Mouse (Mus musculus): Measurements from ENCODE around the gene Mynn. TPM values are rescaled to one million over a fixed set of nuclear protein-coding genes. Genes with fewer than 3 reads are reported as not detected.

Gene Mynn
- polyA plus RNA-seq, 1 experiment: 0.17 TPM

DNA sequence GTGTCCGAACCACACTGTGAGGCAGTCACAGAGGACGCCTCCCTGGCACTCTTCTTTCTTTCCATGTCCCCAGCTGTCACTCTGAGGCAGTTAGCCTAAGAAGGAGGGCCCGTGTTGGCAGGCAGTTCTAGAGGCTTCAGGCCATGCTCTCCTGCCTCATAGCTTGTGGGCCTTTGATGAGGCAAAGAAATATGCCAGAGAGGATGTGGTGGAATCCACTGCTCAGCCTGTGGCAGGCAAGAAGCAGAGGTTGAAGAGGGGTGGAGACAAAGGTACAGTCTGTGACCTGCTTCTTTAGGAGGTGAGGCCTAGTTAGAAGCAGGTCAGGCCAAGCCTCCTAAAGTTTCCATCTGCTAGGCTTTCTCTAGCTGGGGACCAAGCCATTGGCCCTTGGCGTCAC, 9.1 kb downstream of the Mynn start:
- Histone ChIP-seq H3K27me3 (ENCODE audit: control insufficient read depth) (no peaks in the 10 kb centered on the region), H3K4me1 (ENCODE audit: control insufficient read depth) (peaks cover 12% of the 10 kb centered on the region), H3K4me3 (replicated peaks) (no peak overlapping the region), H3K36me3 (ENCODE audit: control insufficient read depth) (peaks cover 92% of the 10 kb centered on the region), H3K9me3 (ENCODE audit: control insufficient read depth, low read length) (no peaks in the 10 kb centered on the region)
- TF ChIP-seq GATA1 (IDR thresholded peaks at IDR 0.05; ENCODE audit: low read length) (no peak), TAL1 (IDR thresholded peaks at IDR 0.05; ENCODE audit: low read length) (no peak)

DNA sequence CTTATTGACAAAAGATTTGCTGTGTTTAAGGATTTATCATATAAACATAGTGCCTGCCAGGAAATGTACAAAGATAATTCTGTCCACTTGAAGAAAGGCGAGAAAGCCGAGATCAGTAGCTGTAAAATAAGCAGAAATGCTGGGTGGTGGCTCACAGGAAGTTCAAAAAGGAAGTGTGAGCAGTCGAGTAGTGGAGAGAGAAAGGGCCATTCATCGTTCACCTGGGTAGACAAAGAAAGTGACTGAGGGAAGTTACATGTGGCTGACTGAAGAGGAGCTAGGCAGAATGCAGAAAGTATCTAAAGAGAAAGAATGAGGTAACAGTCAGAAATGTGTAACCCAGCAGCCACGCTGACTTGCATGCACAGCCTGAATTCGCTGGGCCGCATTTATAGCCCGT, 18.3 kb downstream of the Mynn start:
- Histone ChIP-seq H3K4me1 (ENCODE audit: control insufficient read depth) (no peaks in the 10 kb centered on the region), H3K36me3 (ENCODE audit: control insufficient read depth) (peaks cover 60% of the 10 kb centered on the region), H3K9me3 (ENCODE audit: control insufficient read depth, low read length) (no peaks in the 10 kb centered on the region), H3K4me3 (replicated peaks) (no peak overlapping the region), H3K27me3 (ENCODE audit: control insufficient read depth) (no peaks in the 10 kb centered on the region)
- TF ChIP-seq TAL1 (IDR thresholded peaks at IDR 0.05; ENCODE audit: low read length) (no peak), GATA1 (IDR thresholded peaks at IDR 0.05; ENCODE audit: low read length) (no peak)

DNA sequence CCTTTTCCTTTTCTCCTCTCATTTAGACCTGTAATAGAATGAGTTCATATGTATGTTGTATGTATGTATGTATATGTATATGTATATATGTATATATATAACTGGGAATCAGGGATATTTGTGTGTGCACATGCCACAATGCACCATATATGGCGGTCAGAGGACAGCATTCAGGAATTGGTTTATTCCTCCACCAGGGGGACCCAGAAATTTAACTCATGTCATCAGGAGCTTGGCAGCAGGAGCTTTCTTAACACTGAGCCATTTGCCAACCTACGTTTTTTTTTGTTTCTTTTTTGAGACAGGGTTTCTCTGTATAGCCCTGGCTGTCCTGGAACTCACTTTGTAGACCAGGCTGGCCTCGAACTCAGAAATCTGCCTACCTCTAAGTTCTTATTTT, 31.8 kb downstream of the Mynn start:
- Histone ChIP-seq H3K27me3 (ENCODE audit: control insufficient read depth) (no peaks in the 10 kb centered on the region), H3K4me1 (ENCODE audit: control insufficient read depth) (no peaks in the 10 kb centered on the region), H3K4me3 (replicated peaks) (no peak overlapping the region), H3K9me3 (ENCODE audit: control insufficient read depth, low read length) (0 out of 2 replicates have a peak, but pooled peaks cover 3% of the 10 kb centered on the region), H3K36me3 (ENCODE audit: control insufficient read depth) (no peaks in the 10 kb centered on the region)
- TF ChIP-seq TAL1 (IDR thresholded peaks at IDR 0.05; ENCODE audit: low read length) (no peak), GATA1 (IDR thresholded peaks at IDR 0.05; ENCODE audit: low read length) (no peak)

DNA sequence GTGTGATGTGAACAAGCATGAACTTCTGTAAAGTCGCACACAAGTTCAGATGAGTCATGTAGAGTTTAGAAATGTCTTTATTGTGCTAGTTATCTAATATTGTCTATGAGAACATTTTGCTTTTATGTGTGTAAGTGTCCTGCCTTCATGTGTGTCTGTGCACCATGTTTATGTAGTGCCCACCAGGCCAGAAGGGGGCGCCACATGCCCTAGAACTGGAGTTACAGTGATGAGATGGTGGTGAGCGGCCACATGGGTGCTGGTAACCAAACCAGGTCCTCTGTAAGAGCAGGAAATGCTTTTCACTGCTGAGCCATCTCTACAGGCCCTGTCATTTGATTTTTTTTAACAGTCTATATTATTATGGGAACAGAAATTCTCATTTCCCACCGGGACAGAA, 33.8 kb downstream of the Mynn start:
- 0 out of 2 replicates have a peak, but pooled peaks cover 3% of the 10 kb centered on the region for H3K9me3 ChIP-seq (ENCODE audit: control insufficient read depth, low read length)
- no peaks in the 10 kb centered on the region for H3K4me1 ChIP-seq (ENCODE audit: control insufficient read depth)
- TF ChIP-seq GATA1 (IDR thresholded peaks at IDR 0.05; ENCODE audit: low read length) (no peak), TAL1 (IDR thresholded peaks at IDR 0.05; ENCODE audit: low read length) (no peak)
- H3K4me3 ChIP-seq (replicated peaks): no peak overlapping the region
- H3K36me3 ChIP-seq (ENCODE audit: control insufficient read depth): no peaks in the 10 kb centered on the region
- no peaks in the 10 kb centered on the region for H3K27me3 ChIP-seq (ENCODE audit: control insufficient read depth)

DNA sequence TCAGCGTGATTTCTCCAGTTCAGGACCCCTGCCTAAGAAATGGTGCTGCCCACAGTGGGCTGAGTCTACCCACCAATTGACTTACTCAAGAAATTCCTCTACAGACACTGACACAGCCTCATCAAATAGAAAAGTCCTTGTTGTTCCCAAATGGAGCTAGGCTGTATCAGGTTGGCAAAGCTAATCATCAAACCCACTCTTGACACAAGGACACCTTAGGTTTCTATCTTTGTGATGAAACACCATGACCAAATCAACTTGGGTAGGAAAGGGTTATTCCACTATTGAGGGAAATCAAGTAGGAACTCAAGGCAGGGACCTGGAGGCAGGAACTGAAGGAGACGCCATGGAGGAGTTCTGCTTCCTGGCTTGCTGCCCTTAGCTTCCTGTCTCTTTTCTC, 42.3 kb downstream of the Mynn start, which contains the start of gene Lrriq4:
Gene Lrriq4, plus strand, starts transcription at position 301 of the 400 bp plus-strand sequence.
- H3K27me3 ChIP-seq (ENCODE audit: control insufficient read depth): peaks cover 23% of the 10 kb centered on the region
- no peaks in the 10 kb centered on the region for H3K9me3 ChIP-seq (ENCODE audit: control insufficient read depth, low read length)
- no peaks in the 10 kb centered on the region for H3K4me1 ChIP-seq (ENCODE audit: control insufficient read depth)
- H3K4me3 ChIP-seq (replicated peaks): no peak within 1 kb of the TSS
- TF ChIP-seq GATA1 (IDR thresholded peaks at IDR 0.05; ENCODE audit: low read length) (no peak), TAL1 (IDR thresholded peaks at IDR 0.05; ENCODE audit: low read length) (no peak)
- no peaks in the 10 kb centered on the region for H3K36me3 ChIP-seq (ENCODE audit: control insufficient read depth)

DNA sequence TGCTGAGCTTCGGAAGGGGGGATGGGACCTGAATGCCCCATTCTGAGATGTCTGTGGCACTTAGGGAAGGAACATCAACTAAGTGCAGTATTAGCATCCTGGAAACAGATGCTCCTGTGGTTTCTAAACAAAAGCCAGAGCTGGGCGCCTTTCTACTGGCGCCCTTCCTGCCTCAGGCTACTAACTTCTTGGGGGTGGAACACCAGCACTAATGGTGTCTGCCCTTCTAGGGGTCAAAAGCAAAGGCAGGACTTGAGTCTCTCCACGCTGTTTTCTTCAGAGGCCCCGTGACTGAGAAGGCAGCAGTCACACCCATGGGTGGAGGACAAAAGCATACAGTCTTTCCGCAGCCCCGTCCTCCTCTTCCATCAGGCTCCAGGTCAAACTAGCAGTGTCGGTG, 44.9 kb downstream of the Mynn start:
- Histone ChIP-seq H3K4me1 (ENCODE audit: control insufficient read depth) (no peaks in the 10 kb centered on the region), H3K4me3 (replicated peaks) (no peak overlapping the region), H3K27me3 (ENCODE audit: control insufficient read depth) (peaks cover 48% of the 10 kb centered on the region), H3K36me3 (ENCODE audit: control insufficient read depth) (no peaks in the 10 kb centered on the region), H3K9me3 (ENCODE audit: control insufficient read depth, low read length) (no peaks in the 10 kb centered on the region; the same call in 1 of the 2 replicates)
- TF ChIP-seq GATA1 (IDR thresholded peaks at IDR 0.05; ENCODE audit: low read length) (no peak), TAL1 (IDR thresholded peaks at IDR 0.05; ENCODE audit: low read length) (no peak)

DNA sequence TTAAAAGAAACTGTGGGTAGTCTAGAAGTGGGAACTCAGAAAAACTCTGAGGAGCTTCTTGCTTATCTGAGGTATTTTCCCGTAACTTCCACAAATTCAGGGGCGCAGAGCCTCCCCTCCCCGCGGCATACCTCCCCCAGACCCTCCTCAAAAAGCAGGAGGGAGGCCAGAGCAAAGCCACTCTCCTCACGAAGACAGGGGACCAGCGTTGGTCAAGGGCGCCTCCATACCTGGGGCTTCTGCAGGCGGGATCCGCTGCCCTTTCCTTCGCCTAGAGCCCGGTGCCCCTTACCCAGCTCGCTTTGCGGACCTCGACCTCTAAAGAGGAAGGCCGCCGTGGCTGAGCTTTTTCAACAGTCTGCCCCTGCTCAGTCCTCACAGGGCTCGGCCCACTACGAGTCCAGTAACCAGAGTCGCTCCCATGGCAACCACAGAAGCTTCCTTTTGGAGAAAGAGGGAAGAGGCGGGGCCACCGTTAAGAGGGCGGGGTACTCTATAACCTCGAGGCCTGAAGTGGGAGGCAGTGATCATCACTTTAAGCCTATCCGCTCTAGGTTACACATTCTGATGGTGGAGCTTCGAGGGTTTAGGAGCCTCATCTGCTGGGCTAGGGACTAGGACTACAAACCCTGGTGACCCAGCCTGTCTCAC, 45.7 kb downstream of the Mynn start, which contains the start of gene Lrrc34:
Gene Lrrc34, minus strand, starts transcription at position 430 of the 651 bp plus-strand sequence.
- H3K4me3 ChIP-seq (replicated peaks): no peak within 1 kb of the TSS
- H3K9me3 ChIP-seq (ENCODE audit: control insufficient read depth, low read length): no peaks in the 10 kb centered on the region; the same call in 1 of the 2 replicates
- H3K36me3 ChIP-seq (ENCODE audit: control insufficient read depth): no peaks in the 10 kb centered on the region
- no peaks in the 10 kb centered on the region for H3K4me1 ChIP-seq (ENCODE audit: control insufficient read depth)
- TF ChIP-seq TAL1 (IDR thresholded peaks at IDR 0.05; ENCODE audit: low read length) (no peak), GATA1 (IDR thresholded peaks at IDR 0.05; ENCODE audit: low read length) (no peak)
- peaks cover 53% of the 10 kb centered on the region for H3K27me3 ChIP-seq (ENCODE audit: control insufficient read depth)

DNA sequence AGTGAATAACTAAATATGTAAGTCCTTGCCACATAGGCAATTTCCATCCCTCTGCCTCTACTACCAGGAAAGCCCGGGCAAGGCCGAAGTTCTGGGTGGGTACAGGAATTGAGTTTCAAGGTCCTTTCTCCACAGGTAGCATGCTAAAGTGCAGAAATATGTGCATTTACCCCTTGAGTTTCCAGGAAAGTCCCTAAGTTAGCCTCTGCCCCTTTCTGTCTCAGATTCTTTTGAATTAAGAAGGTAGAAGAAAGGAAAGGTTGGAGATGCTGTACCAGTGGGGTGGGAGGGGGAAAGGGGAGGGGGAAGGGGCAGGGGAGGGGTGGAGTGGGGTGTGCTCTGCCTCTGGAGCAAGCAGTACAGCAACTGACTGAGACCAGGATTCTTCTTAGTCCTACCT, 46.6 kb downstream of the Mynn start:
- Histone ChIP-seq H3K4me1 (ENCODE audit: control insufficient read depth) (no peaks in the 10 kb centered on the region), H3K27me3 (ENCODE audit: control insufficient read depth) (peaks cover 53% of the 10 kb centered on the region), H3K36me3 (ENCODE audit: control insufficient read depth) (no peaks in the 10 kb centered on the region), H3K9me3 (ENCODE audit: control insufficient read depth, low read length) (no peaks in the 10 kb centered on the region; the same call in 1 of the 2 replicates), H3K4me3 (replicated peaks) (no peak overlapping the region)
- no peak for TF ChIP-seq TAL1 (IDR thresholded peaks at IDR 0.05; ENCODE audit: low read length)
- TF ChIP-seq GATA1 (IDR thresholded peaks at IDR 0.05; ENCODE audit: low read length): no peak

DNA sequence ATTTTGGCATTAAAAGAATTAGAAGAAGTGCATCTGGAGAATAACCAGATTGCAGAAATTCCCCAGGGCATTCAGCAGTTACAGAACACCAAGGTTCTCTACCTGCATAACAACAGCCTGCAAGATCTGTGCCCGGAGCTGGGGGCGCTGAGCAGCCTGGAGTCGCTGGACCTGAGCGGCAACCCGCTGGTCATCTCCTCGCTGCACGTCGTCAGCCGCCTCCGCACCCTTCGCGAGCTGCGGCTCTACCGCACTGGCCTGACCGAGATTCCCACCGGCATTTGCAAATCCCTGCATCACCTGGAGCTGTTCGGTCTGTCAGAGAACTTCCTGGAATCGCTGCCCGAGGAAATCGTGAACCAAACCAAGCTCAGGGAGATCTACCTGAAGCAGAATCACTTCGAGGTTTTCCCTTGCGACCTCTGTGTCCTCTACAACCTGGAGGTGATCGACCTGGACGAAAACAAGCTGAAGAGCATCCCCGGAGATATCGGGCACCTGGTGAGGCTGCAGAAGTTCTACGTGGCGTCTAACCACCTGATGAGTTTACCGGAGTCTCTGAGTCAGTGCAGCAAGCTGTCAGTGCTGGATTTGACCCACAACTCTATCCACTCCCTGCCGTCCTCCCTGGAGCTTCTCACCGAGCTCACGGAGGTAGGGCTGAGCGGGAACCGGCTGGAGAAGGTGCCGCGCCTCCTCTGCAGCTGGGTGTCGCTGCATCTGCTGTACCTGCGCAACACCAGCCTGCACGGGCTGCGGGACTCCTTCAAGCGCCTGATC, 48.4 kb downstream of the Mynn start:
- no peak for TF ChIP-seq GATA1 (IDR thresholded peaks at IDR 0.05; ENCODE audit: low read length)
- TF ChIP-seq TAL1 (IDR thresholded peaks at IDR 0.05; ENCODE audit: low read length): no peak
- no peak overlapping the region for H3K4me3 ChIP-seq (replicated peaks)
- peaks cover 53% of the 10 kb centered on the region for H3K27me3 ChIP-seq (ENCODE audit: control insufficient read depth)
- no peaks in the 10 kb centered on the region; the same call in 1 of the 2 replicates for H3K9me3 ChIP-seq (ENCODE audit: control insufficient read depth, low read length)
- H3K36me3 ChIP-seq (ENCODE audit: control insufficient read depth): no peaks in the 10 kb centered on the region
- H3K4me1 ChIP-seq (ENCODE audit: control insufficient read depth): no peaks in the 10 kb centered on the region

Data from erythroblast, embryonic 14.5 days (primary cell).